Mouse (Mus musculus) ES-E14 (cell line): ENCODE results near the gene Usp48. TPM values are rescaled to one million over a fixed set of nuclear protein-coding genes. Genes with fewer than 3 reads are reported as not detected.

ENCODE experiments used
- DNase-seq: peaks from one replicate; pipeline ENCODE4 v3.0.0-alpha.2; 2013; ENCODE audit warnings: low read depth, low spot score
- H3K27ac ChIP-seq: 2 replicates; pipeline ENCODE4 v1.5.1; 2012; ENCODE audit warnings: low read depth, mild to moderate bottlenecking, low read length, moderate library complexity, mixed read lengths; ENCODE audit not compliant: poor library complexity, insufficient read depth, severe bottlenecking
- H3K36me3 ChIP-seq: 2 replicates; pipeline ENCODE4 v1.6.1; 2012; ENCODE audit warnings: mild to moderate bottlenecking, low read length, moderate library complexity, mixed read lengths; ENCODE audit not compliant: control insufficient read depth, poor library complexity, insufficient read depth, severe bottlenecking
- H3K4me1 ChIP-seq, 2 experiments: fragments of 150-350 bp in 1 of 2; sonication (generic) in 1 of 2; 2 replicates each; pipeline ENCODE4 v1.6.1; 2012; ENCODE audit warnings: low read length in 2 of 2, mild to moderate bottlenecking in 1 of 2, mixed read lengths in 1 of 2; ENCODE audit not compliant: control insufficient read depth in 2 of 2, insufficient read depth in 2 of 2, poor library complexity in 1 of 2
- H3K4me3 ChIP-seq, 2 experiments: fragments of 150-350 bp in 1 of 2; sonication (generic) in 1 of 2; 2 replicates each; pipeline ENCODE4 v1.5.1; 2012; ENCODE audit warnings: low read length in 2 of 2, low read depth in 1 of 2, mild to moderate bottlenecking in 1 of 2, mixed read lengths in 1 of 2; ENCODE audit not compliant: insufficient read depth in 1 of 2, poor library complexity in 1 of 2, severe bottlenecking in 1 of 2
- H3K9ac ChIP-seq: 2 replicates; pipeline ENCODE4 v1.6.1; 2012; ENCODE audit warnings: low read depth, mild to moderate bottlenecking, low read length, mixed read lengths; ENCODE audit not compliant: poor library complexity, insufficient read depth, severe bottlenecking
- H3K9me3 ChIP-seq: fragments of 150-350 bp; sonication (generic); 2 replicates; pipeline ENCODE4 v1.6.1; 2012; ENCODE audit warnings: low read depth, mild to moderate bottlenecking, low read length; ENCODE audit not compliant: control insufficient read depth, insufficient read depth
- CHD2 ChIP-seq: IDR thresholded peaks from 2 replicates; pipeline ENCODE4 v1.6.1; 2014; ENCODE audit warnings: mild to moderate bottlenecking, low read depth, low read length, inconsistent platforms
- HCFC1 ChIP-seq: IDR thresholded peaks from 2 replicates; pipeline ENCODE4 v1.6.1; 2012; ENCODE audit warnings: low read length, inconsistent platforms, borderline replicate concordance; ENCODE audit not compliant: insufficient read depth
- MAFK ChIP-seq: IDR thresholded peaks from 2 replicates; pipeline ENCODE4 v1.6.1; 2014; ENCODE audit warnings: mild to moderate bottlenecking, low read depth, low read length, inconsistent platforms; ENCODE audit not compliant: insufficient read depth
- ZC3H11A ChIP-seq: IDR thresholded peaks from 2 replicates; pipeline ENCODE4 v1.6.1; 2012; ENCODE audit warnings: low read depth, mild to moderate bottlenecking, inconsistent platforms, low read length, borderline replicate concordance
- ZNF384 ChIP-seq: IDR thresholded peaks from 2 replicates; pipeline ENCODE4 v1.6.1; 2012; ENCODE audit warnings: low read depth, low read length, inconsistent platforms
- in situ Hi-C, 2 experiments: fragments of 600-800 bp; cut with MboI; formaldehyde crosslinking; loops; one replicate each; pipeline ENCODE4 v1.15.1; 2025; ENCODE audit warnings: low sequenced_read_pairs in 2 of 2, inconsistent platforms in 1 of 2; ENCODE audit not compliant: unreplicated experiment in 2 of 2
- total RNA-seq: library from RNA; depleted of rRNA; stranded (reverse); fragments of 300-350 nt; gene quantifications from 2 replicates; pipeline ENCODE4 v1.2.3, GENCODE M21; 2012; rRNA removed

Usp48 gene
- total RNA-seq, 1 experiment, result 173 TPM

DNA sequence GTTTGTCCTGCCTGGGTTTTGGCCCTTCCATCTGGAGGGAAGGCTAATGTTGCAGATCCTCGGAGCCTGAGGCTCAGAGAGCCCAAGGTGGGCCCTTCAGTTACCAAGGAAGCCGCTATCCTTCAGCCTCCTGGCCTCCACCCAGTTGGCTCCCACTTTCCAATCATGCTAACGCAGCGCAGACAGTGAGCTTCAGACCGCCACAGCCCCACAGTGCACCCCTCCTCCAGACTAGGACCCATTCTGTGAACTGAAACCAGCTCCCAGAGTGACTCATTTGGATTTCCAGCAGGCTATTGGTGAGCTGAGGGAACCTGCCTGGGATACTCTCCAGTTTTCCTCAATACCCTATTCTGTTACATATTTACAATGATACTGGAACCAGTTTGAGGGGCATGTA lies 111.8 kb downstream of the Usp48 start:
- no peak for DNase-seq
- no peak for TF ChIP-seq CHD2
- no peak for TF ChIP-seq MAFK
- no peak for TF ChIP-seq ZC3H11A
- Histone ChIP-seq H3K36me3 (no peaks in the 10 kb centered on the region), H3K9me3 (no peaks in the 10 kb centered on the region), H3K9ac (no peak overlapping the region), H3K27ac (no peak overlapping the region), H3K4me1 (peaks cover 5 to 22% of the 10 kb centered on the region in 2 experiments; a peak in 3 of 4 replicates), H3K4me3 (no peak overlapping the region)
- in situ Hi-C loops, result no loop called here

DNA sequence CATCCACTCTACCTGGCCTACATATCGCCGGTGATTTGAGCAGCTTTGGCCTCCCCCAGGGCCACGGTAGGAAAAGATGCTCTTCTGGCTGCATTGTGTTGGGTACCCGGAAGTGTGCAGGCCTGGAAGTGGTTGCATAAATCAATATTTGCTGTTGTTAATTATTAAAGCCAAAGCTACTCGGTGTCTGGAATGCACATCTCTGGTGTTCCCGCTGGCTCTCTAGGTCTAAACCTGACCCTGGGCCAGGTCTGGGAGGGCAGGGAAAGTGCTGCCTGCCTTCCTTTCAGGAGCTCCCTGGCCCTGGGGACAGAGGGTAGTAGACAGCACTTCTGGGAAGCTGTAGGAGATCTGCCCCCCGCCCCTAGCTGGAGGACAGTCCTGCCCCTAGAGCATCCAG lies 113.0 kb downstream of the Usp48 start:
- no peak overlapping the region for H3K27ac ChIP-seq
- no peaks in the 10 kb centered on the region for H3K36me3 ChIP-seq
- H3K4me1 ChIP-seq, result peaks cover 5 to 17% of the 10 kb centered on the region in 2 experiments; a peak in 3 of 4 replicates
- H3K4me3 ChIP-seq, result no peak overlapping the region
- no peak for TF ChIP-seq ZC3H11A
- no peak for TF ChIP-seq ZNF384
- no peak for TF ChIP-seq MAFK
- no peak for TF ChIP-seq HCFC1
- no peak for TF ChIP-seq CHD2
- in situ Hi-C loops, result no loop called here
- DNase-seq, result no peak
- no peak overlapping the region for H3K9ac ChIP-seq
- no peaks in the 10 kb centered on the region for H3K9me3 ChIP-seq

DNA sequence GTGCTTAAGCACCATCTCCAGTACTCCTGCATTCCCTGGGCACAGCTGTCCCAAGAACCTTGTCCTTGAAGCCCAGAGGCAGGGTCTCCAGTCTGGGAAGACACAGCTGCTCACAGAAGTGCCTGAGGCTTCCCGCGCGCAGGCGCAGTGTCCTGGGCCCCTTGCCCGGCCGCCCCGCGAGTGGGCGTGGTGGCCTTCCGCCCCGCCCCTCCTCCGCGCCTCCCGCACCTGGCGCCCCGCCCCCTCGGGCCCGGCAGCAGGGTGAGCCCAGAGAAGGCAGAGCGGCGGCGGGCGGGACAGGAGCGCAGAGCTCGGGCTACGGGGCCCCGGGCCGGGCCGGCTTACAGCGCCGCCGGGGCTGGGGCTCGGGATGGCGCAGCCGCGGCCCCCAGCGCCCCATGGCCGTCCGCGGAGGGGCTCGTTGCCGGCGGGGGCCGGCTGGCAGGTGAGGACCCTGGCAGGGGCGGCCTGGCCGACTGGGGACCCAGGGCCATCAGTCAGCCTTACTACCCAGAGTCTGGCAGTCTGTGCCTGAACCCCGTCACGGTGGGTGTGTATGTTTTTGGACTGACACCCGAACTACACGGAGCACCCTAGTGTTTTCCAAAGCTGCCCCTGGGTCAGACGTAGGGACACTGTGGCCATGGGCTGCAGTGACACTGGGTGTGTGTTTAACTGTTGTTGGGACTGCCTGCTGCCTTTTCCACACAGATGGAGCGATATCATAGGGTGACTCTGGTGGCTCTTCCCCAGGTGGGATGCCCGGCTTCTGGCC lies 113.8 kb downstream of the Usp48 start:
- Histone ChIP-seq H3K9me3 (no peaks in the 10 kb centered on the region), H3K27ac (no peak overlapping the region), H3K4me1 (peaks cover 5 to 17% of the 10 kb centered on the region in 2 experiments; a peak in 2 of 4 replicates), H3K9ac (peak overlapping the region; percentile 82), H3K4me3 (peak overlapping the region; percentile 63 to 73), H3K36me3 (no peaks in the 10 kb centered on the region)
- in situ Hi-C loops, result no loop called here
- peak; percentile 77 for DNase-seq
- TF ChIP-seq HCFC1 (no peak), CHD2 (no peak), ZC3H11A (no peak), MAFK (no peak), ZNF384 (no peak)

Other genes starting within 250 kb of the Usp48 start
- 107 and 189 TPM in 2 replicates for gene Cdc42, start 236.0 kb upstream of the Usp48 start, total RNA-seq
- not detected in 2 replicates for gene Cela3a, start 184.0 kb upstream of the Usp48 start, total RNA-seq
- not detected in 2 replicates for gene Cela3b, start 163.2 kb upstream of the Usp48 start, total RNA-seq
- gene 1700013G24Rik, start 140.5 kb upstream of the Usp48 start, total RNA-seq, result not detected in 2 replicates
- 226 and 278 TPM in 2 replicates for gene Hspg2, start 125.0 kb upstream of the Usp48 start, total RNA-seq
- not detected in 2 replicates for gene Ldlrad2, start 19.2 kb upstream of the Usp48 start, total RNA-seq
- gene Rap1gap, start 71.0 kb downstream of the Usp48 start, total RNA-seq, result 13.4 and 28.4 TPM in 2 replicates
- 234 and 330 TPM in 2 replicates for gene Alpl, start 202.6 kb downstream of the Usp48 start, total RNA-seq